Mouse (Mus musculus) liver, embryonic 14.5 days (tissue): ENCODE measurements around the gene Srrm1. TPM values are rescaled to one million over a fixed set of nuclear protein-coding genes. Genes with fewer than 3 reads are reported as not detected.
A peak's percentile ranks its signal among the peaks of the same experiment; 100 is the strongest.

ENCODE experiments used
- ATAC-seq: fragments of 200-750 bp; cut with Nextera tagmentation; 2 replicates; pipeline ENCODE4 v1.8.0; 2017; ENCODE audit warnings: moderate number of reproducible peaks, mild to moderate bottlenecking, moderate library complexity; ENCODE audit not compliant: insufficient read depth
- DNase-seq, 3 experiments: peaks; one replicate each; pipeline ENCODE4 v3.0.0-alpha.2; 2012 to 2013; ENCODE audit warnings: low read depth in 3 of 3, low spot score in 3 of 3
- H3K27ac ChIP-seq: fragments of 300-500 bp; sonication (generic); 2 replicates; pipeline ENCODE4 v1.5.1; 2014; ENCODE audit warnings: moderate library complexity, mild to moderate bottlenecking, control low read depth, inconsistent platforms
- H3K27me3 ChIP-seq: fragments of 300-500 bp; sonication (generic); 2 replicates; pipeline ENCODE4 v1.6.1; 2014; ENCODE audit warnings: mild to moderate bottlenecking, low read length, moderate library complexity; ENCODE audit not compliant: control insufficient read depth, insufficient read depth
- H3K36me3 ChIP-seq: fragments of 300-500 bp; sonication (generic); replicated peaks from 2 replicates; pipeline ENCODE4 v1.6.1; 2014; ENCODE audit warnings: low read depth; ENCODE audit not compliant: control insufficient read depth, insufficient read depth
- H3K4me1 ChIP-seq, 2 experiments: fragments of 200-500 bp in 1 of 2; fragments of 300-500 bp in 1 of 2; sonication (generic) in 1 of 2; replicated peaks; 2 replicates each; pipeline ENCODE4 v1.6.1; 2012 to 2014; ENCODE audit warnings: antibody characterized with exemption in 1 of 2, inconsistent platforms in 1 of 2, low read length in 1 of 2; ENCODE audit not compliant: control insufficient read depth in 2 of 2, insufficient read depth in 2 of 2
- H3K4me2 ChIP-seq: fragments of 300-500 bp; sonication (generic); 2 replicates; pipeline ENCODE4 v1.6.1; 2014; ENCODE audit warnings: low read depth, mild to moderate bottlenecking, control low read depth, moderate library complexity
- H3K4me3 ChIP-seq, 2 experiments: fragments of 200-500 bp in 1 of 2; fragments of 300-500 bp in 1 of 2; sonication (generic) in 1 of 2; 2 replicates each; pipeline ENCODE4 v1.5.1; 2012 to 2014; ENCODE audit warnings: low read depth in 2 of 2, low read length in 2 of 2, mild to moderate bottlenecking in 2 of 2, control low read depth in 1 of 2, inconsistent platforms in 1 of 2, moderate library complexity in 1 of 2; ENCODE audit not compliant: insufficient read depth in 1 of 2
- H3K9ac ChIP-seq: fragments of 300-500 bp; sonication (generic); replicated peaks from 2 replicates; pipeline ENCODE4 v1.6.1; 2014; ENCODE audit warnings: mild to moderate bottlenecking, control low read depth, moderate library complexity
- H3K9me3 ChIP-seq: fragments of 300-500 bp; sonication (generic); 2 replicates; pipeline ENCODE4 v1.6.1; 2016; ENCODE audit warnings: low read length, mixed read lengths; ENCODE audit not compliant: control insufficient read depth
- CTCF ChIP-seq: IDR thresholded peaks from 2 replicates; pipeline ENCODE4 v1.5.1; 2016; ENCODE audit warnings: antibody characterized with exemption, low read depth, control low read depth
- EP300 ChIP-seq: IDR thresholded peaks from 2 replicates; pipeline ENCODE4 v1.6.1; 2016; ENCODE audit warnings: antibody characterized with exemption, low read depth
- WGBS: fragments of 180-500 bp; shearing (Covaris S2); extraction: QIAGEN DNeasy Blood & Tissue Kit; methylation state at CpG from one replicate; pipeline ENCODE4 v1.1.7; 2014; ENCODE audit not compliant: insufficient replicate concordance; 5-methylcytosine and 5-hydroxymethylcytosine counted together
- polyA plus RNA-seq, 2 experiments: library from polyadenylated mRNA; depleted of rRNA in 1 of 2; stranded (reverse) in 1 of 2; unstranded in 1 of 2; fragments of >200 nt; fragmentation: Nextera tagmentation in 1 of 2; extraction: Ambion mirVana in 1 of 2; gene quantifications; 2 replicates each; pipeline versions ENCODE4 v1.2.1 to v1.2.3; 2012 to 2014

The Srrm1 gene
- polyA plus RNA-seq, 2 experiments = 43.6 to 94.8 TPM

GRCm38 (mm10) chr4:135385614-135386013 lies 32.5 kb upstream of the Srrm1 start:
- no peaks in the 10 kb centered on the region for H3K4me1 ChIP-seq
- H3K9me3 ChIP-seq = no peaks in the 10 kb centered on the region
- H3K9ac ChIP-seq = no peak overlapping the region
- no peak overlapping the region for H3K27ac ChIP-seq
- no peaks in the 10 kb centered on the region for H3K27me3 ChIP-seq
- no peak for DNase-seq
- H3K36me3 ChIP-seq = no peaks in the 10 kb centered on the region
- TF ChIP-seq EP300 = no peak
- TF ChIP-seq CTCF = no peak
- no peak overlapping the region for H3K4me2 ChIP-seq
- WGBS = 49% methylated on average over 10 of the region's 10 CpGs
- H3K4me3 ChIP-seq = no peak overlapping the region
- ATAC-seq = no peak

- H3K4me3 ChIP-seq = no peak overlapping the region
- ATAC-seq (no peak), DNase-seq (peak; percentile 54 to 63 (median 54))
- H3K36me3 ChIP-seq = no peaks in the 10 kb centered on the region
- H3K9ac ChIP-seq = no peak overlapping the region
- WGBS = 2% methylated on average over 14 of the region's 14 CpGs
- TF ChIP-seq EP300 (no peak), CTCF (peak; percentile 99)
- no peaks in the 10 kb centered on the region for H3K27me3 ChIP-seq
- no peaks in the 10 kb centered on the region for H3K9me3 ChIP-seq
- H3K27ac ChIP-seq = no peak overlapping the region
- no peak overlapping the region for H3K4me2 ChIP-seq
- no peaks in the 10 kb centered on the region for H3K4me1 ChIP-seq
These were observed 29.2 kb upstream of the Srrm1 start for GRCm38 (mm10) chr4:135382316-135382715.

GRCm38 (mm10) chr4:135381355-135381754 lies 28.2 kb upstream of the Srrm1 start:
- DNase-seq (no peak), ATAC-seq (no peak)
- Histone ChIP-seq H3K9me3 (no peaks in the 10 kb centered on the region), H3K4me1 (no peaks in the 10 kb centered on the region), H3K27ac (no peak overlapping the region), H3K9ac (no peak overlapping the region), H3K4me3 (no peak overlapping the region), H3K36me3 (no peaks in the 10 kb centered on the region), H3K27me3 (no peaks in the 10 kb centered on the region), H3K4me2 (no peak overlapping the region)
- no peak for TF ChIP-seq EP300
- TF ChIP-seq CTCF = no peak
- WGBS = 47% methylated on average over 8 of the region's 8 CpGs

- Histone ChIP-seq H3K9me3 (peaks cover 2% of the 10 kb centered on the region; the same call in 1 of the 2 replicates), H3K27me3 (no peaks in the 10 kb centered on the region), H3K4me2 (no peak overlapping the region), H3K4me1 (no peaks in the 10 kb centered on the region), H3K9ac (no peak overlapping the region), H3K27ac (no peak overlapping the region), H3K4me3 (no peak overlapping the region), H3K36me3 (no peaks in the 10 kb centered on the region)
- TF ChIP-seq CTCF = no peak
- TF ChIP-seq EP300 = no peak
- ATAC-seq = no peak
- WGBS = 75% methylated on average over 11 of the region's 11 CpGs
- DNase-seq = no peak
These were observed 24.1 kb upstream of the Srrm1 start for GRCm38 (mm10) chr4:135377241-135377640.

GRCm38 (mm10) chr4:135375444-135375843 lies 22.3 kb upstream of the Srrm1 start:
- DNase-seq = no peak
- WGBS = 59% methylated on average over 3 of the region's 3 CpGs
- no peak overlapping the region for H3K4me3 ChIP-seq
- H3K4me1 ChIP-seq = no peaks in the 10 kb centered on the region
- ATAC-seq = no peak
- no peak overlapping the region for H3K9ac ChIP-seq
- H3K4me2 ChIP-seq = no peak overlapping the region
- H3K9me3 ChIP-seq = peaks cover 2% of the 10 kb centered on the region; the same call in 1 of the 2 replicates
- no peaks in the 10 kb centered on the region for H3K36me3 ChIP-seq
- no peak overlapping the region for H3K27ac ChIP-seq
- peak; percentile 76 for TF ChIP-seq CTCF
- no peak for TF ChIP-seq EP300
- no peaks in the 10 kb centered on the region for H3K27me3 ChIP-seq
